In genomic region chr11:85804048-85804447, GRCm38 (mm10) we compare ENCODE assay signal across 13 mouse cellular contexts. TPM values are rescaled to one million over a fixed set of nuclear protein-coding genes. Genes with fewer than 3 reads are reported as not detected.
DNase-seq lines count a peak whose midpoint lies in the region; ATAC-seq and TF ChIP-seq lines count a peak whose summit lies in the region.
"Had no signal": no experiment of that assay in that cellular context is flagged by ENCODE, and none has a peak within 500 bp of the region (broad histone marks: within the 10 kb centered on the region; RNA-seq: fewer than 3 reads in every experiment).

No protein-coding gene starts in this region.

- H3K4me2 ChIP-seq in heart, embryonic 16.5 days (ENCODE audit: low read depth, low read length), result no peak overlapping the region
- H3K4me2 ChIP-seq in liver, embryonic 16.5 days (ENCODE audit: low read depth, low read length), result peak overlapping the region; percentile 70
- no peak overlapping the region for H3K4me2 ChIP-seq in forebrain, embryonic 16.5 days (ENCODE audit: low read length)

- no peak overlapping the region for H3K4me3 ChIP-seq in G1E (ENCODE audit: low read depth, low read length)
- H3K4me3 ChIP-seq in heart, embryonic 16.5 days (ENCODE audit: low read length), result no peak overlapping the region
- H3K4me3 ChIP-seq in liver, embryonic 16.5 days (ENCODE audit: low read depth, low read length), result peak overlapping the region; percentile 55
- no peak overlapping the region for H3K4me3 ChIP-seq in forebrain, embryonic 16.5 days (replicated peaks; ENCODE audit: low read length)

- no peaks in the 10 kb centered on the region for H3K9me3 ChIP-seq in G1E (replicated peaks)
- H3K9me3 ChIP-seq in heart, embryonic 16.5 days (replicated peaks; ENCODE audit: control insufficient read depth, low read length), result no peaks in the 10 kb centered on the region
- H3K9me3 ChIP-seq in liver, embryonic 16.5 days (replicated peaks; ENCODE audit: control insufficient read depth, low read length), result no peaks in the 10 kb centered on the region
- H3K9me3 ChIP-seq in forebrain, embryonic 16.5 days (ENCODE audit: control insufficient read depth, low read length), result no peaks in the 10 kb centered on the region

- no peak overlapping the region for H3K9ac ChIP-seq in heart, embryonic 16.5 days (ENCODE audit: low read length)
- peak overlapping the region; percentile 65 for H3K9ac ChIP-seq in liver, embryonic 16.5 days (ENCODE audit: low read depth, low read length)
- no peak overlapping the region for H3K9ac ChIP-seq in forebrain, embryonic 16.5 days (replicated peaks; ENCODE audit: low read depth, low read length)

- no peak for DNase-seq in G1E (ENCODE audit: low spot score)
- DNase-seq in MN1 (ENCODE audit: low spot score), result peak; percentile 22
- DNase-seq in B cell, adult 2 months, result no peak
- no peak for DNase-seq in left cerebral cortex, adult 9 months (ENCODE audit: low spot score in 2 of 2)
- DNase-seq: kidney, postnatal 4 days; lung, postnatal 4 days had no signal

- ATAC-seq in G1E (ENCODE audit: extremely low read depth, insufficient number of reproducible peaks, low FRiP score, poor library complexity, severe bottlenecking), result peak; percentile 40
- peak; percentile 42 for ATAC-seq in heart, embryonic 16.5 days (replicated peaks; ENCODE audit: extremely low read depth, insufficient read depth, low FRiP score)
- peak; percentile 93 for ATAC-seq in liver, embryonic 16.5 days (ENCODE audit: low read depth)
- ATAC-seq in forebrain, embryonic 16.5 days, result no peak
- ATAC-seq in CD4-positive, CD25-positive, alpha-beta regulatory T cell, adult 4 months, result no peak

- peaks cover 9% of the 10 kb centered on the region; the same call in 1 of the 2 replicates for H3K27me3 ChIP-seq in G1E (ENCODE audit: insufficient read depth, low read length)
- H3K27me3 ChIP-seq in heart, embryonic 16.5 days (ENCODE audit: control insufficient read depth, insufficient read depth, low read length), result peaks cover 13% of the 10 kb centered on the region
- peaks cover 9% of the 10 kb centered on the region for H3K27me3 ChIP-seq in liver, embryonic 16.5 days (ENCODE audit: control insufficient read depth, insufficient read depth, low read depth, low read length)
- no peaks in the 10 kb centered on the region for H3K27me3 ChIP-seq in forebrain, embryonic 16.5 days (replicated peaks; ENCODE audit: control insufficient read depth, insufficient read depth, low read length)

- H3K36me3 ChIP-seq in G1E (replicated peaks), result no peaks in the 10 kb centered on the region
- no peaks in the 10 kb centered on the region for H3K36me3 ChIP-seq in heart, embryonic 16.5 days (ENCODE audit: control insufficient read depth, insufficient read depth)
- no peaks in the 10 kb centered on the region for H3K36me3 ChIP-seq in liver, embryonic 16.5 days (ENCODE audit: control insufficient read depth, insufficient read depth)
- H3K36me3 ChIP-seq in forebrain, embryonic 16.5 days (ENCODE audit: control insufficient read depth, insufficient read depth), result no peaks in the 10 kb centered on the region

- no peak overlapping the region for H3K27ac ChIP-seq in heart, embryonic 16.5 days (ENCODE audit: low read length)
- H3K27ac ChIP-seq in liver, embryonic 16.5 days (ENCODE audit: low read length), result peak overlapping the region; percentile 98
- no peak overlapping the region for H3K27ac ChIP-seq in forebrain, embryonic 16.5 days (ENCODE audit: low read length)

- TF ChIP-seq CTCF in G1E (IDR thresholded peaks at IDR 0.05; ENCODE audit: low read depth, low read length), result no peak

- H3K4me1 ChIP-seq in G1E (ENCODE audit: insufficient read depth, low read depth, low read length), result 0 out of 2 replicates have a peak, but pooled peaks cover 3% of the 10 kb centered on the region
- peaks cover 32% of the 10 kb centered on the region for H3K4me1 ChIP-seq in heart, embryonic 16.5 days (ENCODE audit: control insufficient read depth, insufficient read depth, low read length)
- peaks cover 62% of the 10 kb centered on the region for H3K4me1 ChIP-seq in liver, embryonic 16.5 days (ENCODE audit: control insufficient read depth, low read depth, low read length)
- no peaks in the 10 kb centered on the region for H3K4me1 ChIP-seq in forebrain, embryonic 16.5 days (replicated peaks; ENCODE audit: control insufficient read depth, insufficient read depth, low read length)

- WGBS in heart, embryonic 16.5 days, result 28% methylated on average over 5 of the region's 5 CpGs
- WGBS in liver, embryonic 16.5 days (ENCODE audit: insufficient replicate concordance), result 21% methylated on average over 5 of the region's 5 CpGs
- 75% methylated on average over 5 of the region's 5 CpGs for WGBS in forebrain, embryonic 16.5 days

RNA-seq across cellular contexts. Expression of gene Tbx2, which starts 28.3 kb away (rescaled TPM):
- total RNA-seq in G1E (2014; fragmentation: Nextera tagmentation) (0.44 and 0.53 TPM in 2 replicates), G1E (2017) (0.17 TPM in 1 of 2 replicates, not detected in the other)
- polyA plus RNA-seq in G1E (2012), result 0.11 and 0.24 TPM in 2 replicates
- polyA plus RNA-seq in heart, embryonic 16.5 days (2015; fragmentation: Nextera tagmentation; extraction: Ambion mirVana), result 1.4 and 3.3 TPM in 2 replicates
- polyA plus RNA-seq in liver, embryonic 16.5 days (2015; fragmentation: Nextera tagmentation; extraction: Ambion mirVana), result 0.18 and 0.26 TPM in 2 replicates
- 0.47 and 0.68 TPM in 2 replicates for polyA plus RNA-seq in forebrain, embryonic 16.5 days (2015; fragmentation: Nextera tagmentation; extraction: Ambion mirVana)
- not detected for polyA plus RNA-seq in CD4-positive, CD25-positive, alpha-beta regulatory T cell, adult 4 months (2017; shearing (Covaris generic))

RNA-seq across cellular contexts. Expression of gene Gm11444, which starts 46.1 kb away (rescaled TPM):
- total RNA-seq in G1E (2014; fragmentation: Nextera tagmentation), result not detected in 2 replicates
- total RNA-seq in G1E (2017), result not detected in 2 replicates
- polyA plus RNA-seq in G1E (2012), result not detected in 2 replicates
- polyA plus RNA-seq in heart, embryonic 16.5 days (2015; fragmentation: Nextera tagmentation; extraction: Ambion mirVana), result not detected in 2 replicates
- not detected in 2 replicates for polyA plus RNA-seq in liver, embryonic 16.5 days (2015; fragmentation: Nextera tagmentation; extraction: Ambion mirVana)
- polyA plus RNA-seq in forebrain, embryonic 16.5 days (2015; fragmentation: Nextera tagmentation; extraction: Ambion mirVana), result not detected in 2 replicates
- under 1 TPM in 1 of 2 experiments, not detected in 1; 0.59 TPM for polyA plus RNA-seq in CD4-positive, CD25-positive, alpha-beta regulatory T cell, adult 4 months (2017; shearing (Covaris generic))
- total RNA-seq: gastrocnemius, adult 18-20 months; left cerebral cortex, postnatal 14 days had no signal
- polyA plus RNA-seq: cortical plate, adult 2 months had no signal

Comparison
In these comparisons a context has a peak if more than half of its experiments do, and no peak if none do; other contexts are left out.
1. ATAC-seq: peak in G1E (single experiment), heart, embryonic 16.5 days (single experiment) and liver, embryonic 16.5 days (single experiment); none in forebrain, embryonic 16.5 days (single experiment) and CD4-positive, CD25-positive, alpha-beta regulatory T cell, adult 4 months (single experiment).